ENCODE assay signal across 8 mouse cellular contexts in genomic region chr4:135353066-135353793, GRCm38 (mm10). TPM values are rescaled to one million over a fixed set of nuclear protein-coding genes. Genes with fewer than 3 reads are reported as not detected.
A peak's percentile ranks its signal among the peaks of the same experiment; 100 is the strongest.
DNase-seq lines count a peak whose midpoint lies in the region; ATAC-seq and TF ChIP-seq lines count a peak whose summit lies in the region.

Srrm1 (minus strand) TSS chr4:135353321.

- peaks cover 46% of the 10 kb centered on the region for H3K79me2 ChIP-seq in CH12.LX (replicated peaks; ENCODE audit: control insufficient read depth, extremely low read depth, insufficient read depth, poor library complexity, severe bottlenecking)

- no peaks in the 10 kb centered on the region for H3K9me3 ChIP-seq in CH12.LX (replicated peaks; ENCODE audit: low read length)
- no peaks in the 10 kb centered on the region for H3K9me3 ChIP-seq in forebrain, embryonic 11.5 days (ENCODE audit: control insufficient read depth, low read length)
- no peaks in the 10 kb centered on the region for H3K9me3 ChIP-seq in heart, embryonic 16.5 days (replicated peaks; ENCODE audit: control insufficient read depth, low read length)
- no peaks in the 10 kb centered on the region for H3K9me3 ChIP-seq in liver, embryonic 15.5 days (replicated peaks)
- no peaks in the 10 kb centered on the region for H3K9me3 ChIP-seq in neural tube, embryonic 12.5 days

- dilution Hi-C loops in CH12.LX (cut with MboI; ENCODE audit: extremely low pct_ligation_motif_present, extremely low pct_unique_long_range_greater_than_20kb, low sequenced_read_pairs): no loop called here

- peak; percentile 94 for DNase-seq in CH12.LX (ENCODE audit: extremely low read depth)
- DNase-seq in c-Kit-positive CD71-positive TER-119-negative erythroid progenitor cells, embryonic 14.5 days (ENCODE audit: low read depth): peak; percentile 93
- peak; percentile 99 for DNase-seq in forebrain, embryonic 11.5 days (ENCODE audit: low spot score)
- peak; percentile 98 to 100 for DNase-seq in kidney, postnatal 36 days
- DNase-seq in telencephalon, adult 2 months (ENCODE audit: low read depth, low spot score): peak; percentile 98

- no peaks in the 10 kb centered on the region for H3K27me3 ChIP-seq in CH12.LX (replicated peaks)
- H3K27me3 ChIP-seq in forebrain, embryonic 11.5 days (ENCODE audit: control insufficient read depth, insufficient read depth, low read length): no peaks in the 10 kb centered on the region
- H3K27me3 ChIP-seq in heart, embryonic 16.5 days (ENCODE audit: control insufficient read depth, insufficient read depth, low read length): no peaks in the 10 kb centered on the region
- no peaks in the 10 kb centered on the region for H3K27me3 ChIP-seq in liver, embryonic 15.5 days
- H3K27me3 ChIP-seq in neural tube, embryonic 12.5 days (replicated peaks): no peaks in the 10 kb centered on the region

- ATAC-seq in forebrain, embryonic 11.5 days (replicated peaks; ENCODE audit: low FRiP score): peak; percentile 94
- peak; percentile 94 for ATAC-seq in heart, embryonic 16.5 days (replicated peaks; ENCODE audit: extremely low read depth, insufficient read depth, low FRiP score)
- peak; percentile 89 for ATAC-seq in liver, embryonic 15.5 days (ENCODE audit: insufficient read depth)
- peak; percentile 93 for ATAC-seq in neural tube, embryonic 12.5 days (ENCODE audit: low FRiP score, low read depth)

- peak within 1 kb of the TSS; percentile 95 for H3K27ac ChIP-seq in CH12.LX (ENCODE audit: insufficient read depth, low read depth)
- peak within 1 kb of the TSS; percentile 97 for H3K27ac ChIP-seq in forebrain, embryonic 11.5 days (ENCODE audit: low read depth, low read length)
- peak within 1 kb of the TSS; percentile 98 for H3K27ac ChIP-seq in heart, embryonic 16.5 days (ENCODE audit: low read length)
- H3K27ac ChIP-seq in liver, embryonic 15.5 days (replicated peaks): peak within 1 kb of the TSS; percentile 99
- H3K27ac ChIP-seq in neural tube, embryonic 12.5 days: peak within 1 kb of the TSS; percentile 74

- TF ChIP-seq EP300 in CH12.LX (IDR thresholded peaks at IDR 0.05; ENCODE audit: low read length): no peak

- H3K4me1 ChIP-seq in CH12.LX (ENCODE audit: control insufficient read depth in 1 of 2, insufficient read depth in 2 of 2): peaks cover 2 to 25% of the 10 kb centered on the region in 2 experiments; a peak in 3 of 4 replicates
- peaks cover 4% of the 10 kb centered on the region; the same call in 1 of the 2 replicates for H3K4me1 ChIP-seq in forebrain, embryonic 11.5 days (replicated peaks; ENCODE audit: control insufficient read depth, insufficient read depth, low read length)
- H3K4me1 ChIP-seq in heart, embryonic 16.5 days (ENCODE audit: control insufficient read depth, insufficient read depth, low read length): peaks cover 14% of the 10 kb centered on the region
- peaks cover 50% of the 10 kb centered on the region for H3K4me1 ChIP-seq in liver, embryonic 15.5 days (replicated peaks)
- peaks cover 20% of the 10 kb centered on the region for H3K4me1 ChIP-seq in neural tube, embryonic 12.5 days

- no peak for TF ChIP-seq RAD21 in CH12.LX (IDR thresholded peaks at IDR 0.05; ENCODE audit: low read depth, low read length)

- TF ChIP-seq CTCF in CH12.LX (conservative IDR thresholded peaks at IDR 0.05 in 1 of 2, IDR thresholded peaks at IDR 0.05 in 1 of 2; ENCODE audit: low read depth in 2 of 2, low read length in 2 of 2): no peak

- H3K4me2 ChIP-seq in CH12.LX (ENCODE audit: insufficient read depth, low read depth, poor library complexity, severe bottlenecking): peak within 1 kb of the TSS; percentile 96
- peak within 1 kb of the TSS; percentile 88 for H3K4me2 ChIP-seq in forebrain, embryonic 11.5 days (ENCODE audit: low read depth, low read length, severe bottlenecking)
- H3K4me2 ChIP-seq in heart, embryonic 16.5 days (ENCODE audit: low read depth, low read length): peak within 1 kb of the TSS; percentile 89
- peak within 1 kb of the TSS; percentile 92 for H3K4me2 ChIP-seq in liver, embryonic 15.5 days
- peak within 1 kb of the TSS; percentile 86 for H3K4me2 ChIP-seq in neural tube, embryonic 12.5 days (replicated peaks)

- WGBS in forebrain, embryonic 11.5 days: under 1% methylated on average over 69 of the region's 69 CpGs
- under 1% methylated on average over 69 of the region's 69 CpGs for WGBS in heart, embryonic 16.5 days
- 1% methylated on average over 69 of the region's 69 CpGs for WGBS in liver, embryonic 15.5 days (ENCODE audit: insufficient replicate concordance)
- WGBS in neural tube, embryonic 12.5 days: under 1% methylated on average over 69 of the region's 69 CpGs

- peak within 1 kb of the TSS; percentile 98 for H3K9ac ChIP-seq in CH12.LX (ENCODE audit: insufficient read depth, low read depth)
- H3K9ac ChIP-seq in forebrain, embryonic 11.5 days (ENCODE audit: low read length): peak within 1 kb of the TSS; percentile 89
- peak within 1 kb of the TSS; percentile 100 for H3K9ac ChIP-seq in heart, embryonic 16.5 days (ENCODE audit: low read length)
- peak within 1 kb of the TSS; percentile 99 for H3K9ac ChIP-seq in liver, embryonic 15.5 days
- H3K9ac ChIP-seq in neural tube, embryonic 12.5 days: peak within 1 kb of the TSS; percentile 99

- H3K36me3 ChIP-seq in CH12.LX (replicated peaks in 1 of 2; ENCODE audit: control insufficient read depth in 1 of 2, insufficient read depth in 1 of 2, low read length in 1 of 2): peaks cover 3 to 18% of the 10 kb centered on the region in 2 experiments
- peaks cover 4% of the 10 kb centered on the region; the same call in 1 of the 2 replicates for H3K36me3 ChIP-seq in forebrain, embryonic 11.5 days (ENCODE audit: control insufficient read depth, insufficient read depth, low read length)
- peaks cover 7% of the 10 kb centered on the region for H3K36me3 ChIP-seq in heart, embryonic 16.5 days (ENCODE audit: control insufficient read depth, insufficient read depth)
- H3K36me3 ChIP-seq in liver, embryonic 15.5 days (replicated peaks): peaks cover 24% of the 10 kb centered on the region
- H3K36me3 ChIP-seq in neural tube, embryonic 12.5 days: peaks cover 13% of the 10 kb centered on the region

- peak within 1 kb of the TSS; percentile 75 to 96 (median 83) for H3K4me3 ChIP-seq in CH12.LX (replicated peaks in 1 of 3; ENCODE audit: low read depth in 2 of 3, low read length in 2 of 3, poor library complexity in 1 of 3)
- peak within 1 kb of the TSS; percentile 98 for H3K4me3 ChIP-seq in forebrain, embryonic 11.5 days (ENCODE audit: low read depth, low read length)
- H3K4me3 ChIP-seq in heart, embryonic 16.5 days (ENCODE audit: low read length): peak within 1 kb of the TSS; percentile 88
- peak within 1 kb of the TSS; percentile 100 for H3K4me3 ChIP-seq in liver, embryonic 15.5 days (replicated peaks)
- H3K4me3 ChIP-seq in neural tube, embryonic 12.5 days: peak within 1 kb of the TSS; percentile 98

- TF ChIP-seq POLR2A in CH12.LX (IDR thresholded peaks at IDR 0.05; ENCODE audit: low read depth, low read length): peak; percentile 83

- in situ Hi-C loops in CH12.LX (cut with MboI; ENCODE audit: low pct_ligation_motif_present, low pct_unique_long_range_greater_than_20kb, low sequenced_read_pairs): no loop called here

TF ChIP-seq in CH12.LX, 34 proteins besides CTCF, POLR2A, EP300 and RAD21 (continues in another document):
- TF ChIP-seq MEF2A (IDR thresholded peaks at IDR 0.05; ENCODE audit: borderline replicate concordance, low read depth, low read length) (peak; percentile 40; the same call in 1 of the 2 replicates), POLR2AphosphoS2 (IDR thresholded peaks at IDR 0.05; ENCODE audit: low read depth, low read length) (0 out of 2 replicates have a peak, but pooled peaks have one; percentile 25), MAFK (IDR thresholded peaks at IDR 0.05; ENCODE audit: insufficient replicate concordance, low read length) (peak; percentile 57; the same call in 1 of the 2 replicates), MYC (IDR thresholded peaks at IDR 0.05; ENCODE audit: low read depth, low read length) (peak; percentile 96), TCF12 (IDR thresholded peaks at IDR 0.05; ENCODE audit: low read depth, low read length) (peak; percentile 73), JUN (IDR thresholded peaks at IDR 0.05; ENCODE audit: insufficient read depth, low read depth, low read length) (no peak), IRF4 (IDR thresholded peaks at IDR 0.05; ENCODE audit: low read depth, low read length) (0 out of 2 replicates have a peak, but pooled peaks have one; percentile 13), ZMIZ1 (IDR thresholded peaks at IDR 0.05; ENCODE audit: low read depth, low read length) (peak; percentile 83), NRF1 (IDR thresholded peaks at IDR 0.05; ENCODE audit: low read depth, low read length) (peak; percentile 91), TBP (conservative IDR thresholded peaks at IDR 0.05; ENCODE audit: low read depth, low read length) (peak; percentile 85), ZC3H11A (IDR thresholded peaks at IDR 0.05; ENCODE audit: low read depth, low read length) (no peak), USF2 (conservative IDR thresholded peaks at IDR 0.05; ENCODE audit: low read depth, low read length) (no peak), ELF1 (IDR thresholded peaks at IDR 0.05; ENCODE audit: low read depth, low read length) (peak; percentile 91), SIN3A (IDR thresholded peaks at IDR 0.05; ENCODE audit: low read length) (no peak), HCFC1 (IDR thresholded peaks at IDR 0.05; ENCODE audit: low read depth, low read length) (peak; percentile 75), UBTF (IDR thresholded peaks at IDR 0.05; ENCODE audit: low read depth, low read length) (no peak), SMC3 (IDR thresholded peaks at IDR 0.05; ENCODE audit: low read depth, low read length) (no peak), RCOR1 (conservative IDR thresholded peaks at IDR 0.05; ENCODE audit: low read depth, low read length) (no peak), MXI1 (IDR thresholded peaks at IDR 0.05; ENCODE audit: low read depth, low read length) (0 out of 2 replicates have a peak, but pooled peaks have one; percentile 29), MAX (IDR thresholded peaks at IDR 0.05; ENCODE audit: low read length) (peak; percentile 84), USF1 (IDR thresholded peaks at IDR 0.05; ENCODE audit: low read depth, low read length) (no peak), KAT2A (IDR thresholded peaks at IDR 0.05; ENCODE audit: insufficient replicate concordance, low read length) (no peak), MAZ (IDR thresholded peaks at IDR 0.05; ENCODE audit: low read depth, low read length) (no peak)

RNA-seq across cellular contexts. Expression of gene Srrm1, which starts in this region (rescaled TPM):
- total RNA-seq in CH12.LX (2012; rRNA removed): 23.6 and 26.0 TPM in 2 replicates
- 12.3 and 14.2 TPM in 2 replicates for total RNA-seq in CH12.LX (2014; rRNA removed)
- polyA plus RNA-seq in CH12.LX (2012; ENCODE audit: insufficient read length, low read depth): 171 and 180 TPM in 2 replicates
- polyA plus RNA-seq in forebrain, embryonic 11.5 days (2014; fragmentation: Nextera tagmentation; extraction: Ambion mirVana): 212 and 241 TPM in 2 replicates
- 134 and 145 TPM in 2 replicates for polyA plus RNA-seq in heart, embryonic 16.5 days (2015; fragmentation: Nextera tagmentation; extraction: Ambion mirVana)
- polyA plus RNA-seq in liver, embryonic 15.5 days (2015; fragmentation: Nextera tagmentation; extraction: Ambion mirVana): 86.1 and 108 TPM in 2 replicates
- 191 and 241 TPM in 2 replicates for polyA plus RNA-seq in neural tube, embryonic 12.5 days (2016; fragmentation: Nextera tagmentation; extraction: Ambion mirVana)

Comparison
In these comparisons a context has a peak if more than half of its experiments do, and no peak if none do; other contexts are left out.
1. Peak in every context shown above with its lines: DNase-seq, ATAC-seq, H3K4me3 ChIP-seq and H3K27ac ChIP-seq.